Mouse (Mus musculus): ENCODE results near the gene Gtse1. TPM values are rescaled to one million over a fixed set of nuclear protein-coding genes. Genes with fewer than 3 reads are reported as not detected.

Gtse1 gene
- polyA plus RNA-seq, 1 experiment from 2014 or later: 23.7 TPM

Other genes with a start within 250 kb of the Gtse1 start
- gene Ppara, start 124.8 kb upstream of the Gtse1 start, polyA plus RNA-seq (2015; fragmentation: Nextera tagmentation; extraction: Ambion mirVana): 5.9 and 6.6 TPM in 2 replicates
- gene Cdpf1, start 48.0 kb upstream of the Gtse1 start, polyA plus RNA-seq (2015; fragmentation: Nextera tagmentation; extraction: Ambion mirVana): 46.1 and 48.2 TPM in 2 replicates
- 0.13 and 0.19 TPM in 2 replicates for gene Pkdrej, start 38.0 kb upstream of the Gtse1 start, polyA plus RNA-seq (2015; fragmentation: Nextera tagmentation; extraction: Ambion mirVana)
- gene Ttc38, start 27.4 kb upstream of the Gtse1 start, polyA plus RNA-seq (2015; fragmentation: Nextera tagmentation; extraction: Ambion mirVana): 3.1 and 4.2 TPM in 2 replicates
- 25.9 and 31.6 TPM in 2 replicates for gene Trmu, start 19.6 kb downstream of the Gtse1 start, polyA plus RNA-seq (2015; fragmentation: Nextera tagmentation; extraction: Ambion mirVana)
- 1.3 and 1.4 TPM in 2 replicates for gene Celsr1, start 174.0 kb downstream of the Gtse1 start, polyA plus RNA-seq (2015; fragmentation: Nextera tagmentation; extraction: Ambion mirVana)
- gene Gramd4, start 197.9 kb downstream of the Gtse1 start, polyA plus RNA-seq (2015; fragmentation: Nextera tagmentation; extraction: Ambion mirVana): 11.9 and 12.2 TPM in 2 replicates